Mouse (Mus musculus): Measurements from ENCODE around the gene Rab40b. TPM values are rescaled to one million over a fixed set of nuclear protein-coding genes. Genes with fewer than 3 reads are reported as not detected.

The Rab40b gene
- total and polyA plus RNA-seq, 3 experiments: 0.91 to 2.0 (median 1.5) TPM

- no peak for DNase-seq
- Histone ChIP-seq H3K4me3 (no peak overlapping the region), H3K27ac (no peak overlapping the region), H3K4me1 (ENCODE audit: control insufficient read depth, insufficient read depth, low read length) (peaks cover 4% of the 10 kb centered on the region), H3K9ac (ENCODE audit: low read depth, low read length) (no peak overlapping the region), H3K36me3 (ENCODE audit: control insufficient read depth, insufficient read depth, low read length) (peaks cover 11% of the 10 kb centered on the region), H3K27me3 (ENCODE audit: control insufficient read depth, insufficient read depth, low read length) (no peaks in the 10 kb centered on the region), H3K79me2 (replicated peaks; ENCODE audit: control insufficient read depth, insufficient read depth, low read length) (peaks cover 9% of the 10 kb centered on the region)
- TF ChIP-seq EP300 (IDR thresholded peaks at IDR 0.05; ENCODE audit: insufficient read depth, low read depth, low read length): no peak
- no peak for TF ChIP-seq CTCF (IDR thresholded peaks at IDR 0.05)
- no peak for TF ChIP-seq POLR2A (IDR thresholded peaks at IDR 0.05; ENCODE audit: insufficient read depth, low read depth, low read length)
- 54% methylated on average over 1 of the region's 1 CpGs for WGBS
- intact Hi-C loops (cut with DNase I): no loop called here
Measured at GRCm38 (mm10) chr11:121340287-121340686, 47.8 kb downstream of the Rab40b start.

GRCm38 (mm10) chr11:121339647-121340046, 48.4 kb downstream of the Rab40b start:
- no peak overlapping the region for H3K9ac ChIP-seq (ENCODE audit: low read depth, low read length)
- H3K4me1 ChIP-seq (ENCODE audit: control insufficient read depth, insufficient read depth, low read length): peaks cover 4% of the 10 kb centered on the region
- no peak overlapping the region for H3K4me3 ChIP-seq
- WGBS: 74% methylated on average over 1 of the region's 1 CpGs
- H3K79me2 ChIP-seq (replicated peaks; ENCODE audit: control insufficient read depth, insufficient read depth, low read length): peaks cover 9% of the 10 kb centered on the region
- intact Hi-C loops (cut with DNase I): no loop called here
- H3K27ac ChIP-seq: no peak overlapping the region
- TF ChIP-seq CTCF (IDR thresholded peaks at IDR 0.05) (no peak), EP300 (IDR thresholded peaks at IDR 0.05; ENCODE audit: insufficient read depth, low read depth, low read length) (no peak), POLR2A (IDR thresholded peaks at IDR 0.05; ENCODE audit: insufficient read depth, low read depth, low read length) (no peak)
- no peak for DNase-seq
- peaks cover 11% of the 10 kb centered on the region for H3K36me3 ChIP-seq (ENCODE audit: control insufficient read depth, insufficient read depth, low read length)
- no peaks in the 10 kb centered on the region for H3K27me3 ChIP-seq (ENCODE audit: control insufficient read depth, insufficient read depth, low read length)

- no peak overlapping the region for H3K4me3 ChIP-seq
- H3K79me2 ChIP-seq (replicated peaks; ENCODE audit: control insufficient read depth, insufficient read depth, low read length): peaks cover under 1% of the 10 kb centered on the region
- no peaks in the 10 kb centered on the region for H3K4me1 ChIP-seq (ENCODE audit: control insufficient read depth, insufficient read depth, low read length)
- 52% methylated on average over 3 of the region's 3 CpGs for WGBS
- TF ChIP-seq CTCF (IDR thresholded peaks at IDR 0.05) (no peak), POLR2A (IDR thresholded peaks at IDR 0.05; ENCODE audit: insufficient read depth, low read depth, low read length) (no peak), EP300 (IDR thresholded peaks at IDR 0.05; ENCODE audit: insufficient read depth, low read depth, low read length) (no peak)
- H3K27me3 ChIP-seq (ENCODE audit: control insufficient read depth, insufficient read depth, low read length): no peaks in the 10 kb centered on the region
- H3K36me3 ChIP-seq (ENCODE audit: control insufficient read depth, insufficient read depth, low read length): peaks cover 4% of the 10 kb centered on the region; the same call in 1 of the 2 replicates
- H3K9ac ChIP-seq (ENCODE audit: low read depth, low read length): no peak overlapping the region
- no peak for DNase-seq
- intact Hi-C loops (cut with DNase I): no loop called here
- H3K27ac ChIP-seq: no peak overlapping the region
Measured at GRCm38 (mm10) chr11:121331641-121332040, 56.4 kb downstream of the Rab40b start.

- no peak for TF ChIP-seq EP300 (IDR thresholded peaks at IDR 0.05; ENCODE audit: insufficient read depth, low read depth, low read length)
- no peak for TF ChIP-seq POLR2A (IDR thresholded peaks at IDR 0.05; ENCODE audit: insufficient read depth, low read depth, low read length)
- no peak for TF ChIP-seq CTCF (IDR thresholded peaks at IDR 0.05)
- Histone ChIP-seq H3K27me3 (ENCODE audit: control insufficient read depth, insufficient read depth, low read length) (no peaks in the 10 kb centered on the region), H3K36me3 (ENCODE audit: control insufficient read depth, insufficient read depth, low read length) (peaks cover 4% of the 10 kb centered on the region; the same call in 1 of the 2 replicates), H3K9ac (ENCODE audit: low read depth, low read length) (no peak overlapping the region), H3K27ac (no peak overlapping the region), H3K4me1 (ENCODE audit: control insufficient read depth, insufficient read depth, low read length) (no peaks in the 10 kb centered on the region), H3K4me3 (no peak overlapping the region), H3K79me2 (replicated peaks; ENCODE audit: control insufficient read depth, insufficient read depth, low read length) (no peaks in the 10 kb centered on the region)
- intact Hi-C loops (cut with DNase I): no loop called here
- DNase-seq: no peak
Measured at GRCm38 (mm10) chr11:121328619-121329018, 59.4 kb downstream of the Rab40b start.

- no peaks in the 10 kb centered on the region for H3K4me1 ChIP-seq (ENCODE audit: control insufficient read depth, insufficient read depth, low read length)
- H3K9ac ChIP-seq (ENCODE audit: low read depth, low read length): no peak overlapping the region
- no peak for TF ChIP-seq EP300 (IDR thresholded peaks at IDR 0.05; ENCODE audit: insufficient read depth, low read depth, low read length)
- TF ChIP-seq CTCF (IDR thresholded peaks at IDR 0.05): no peak
- no peak for TF ChIP-seq POLR2A (IDR thresholded peaks at IDR 0.05; ENCODE audit: insufficient read depth, low read depth, low read length)
- WGBS: 95% methylated on average over 9 of the region's 9 CpGs
- H3K4me3 ChIP-seq: no peak overlapping the region
- intact Hi-C loops (cut with DNase I): no loop called here
- DNase-seq: no peak
- H3K27ac ChIP-seq: no peak overlapping the region
- no peaks in the 10 kb centered on the region for H3K27me3 ChIP-seq (ENCODE audit: control insufficient read depth, insufficient read depth, low read length)
- H3K79me2 ChIP-seq (replicated peaks; ENCODE audit: control insufficient read depth, insufficient read depth, low read length): no peaks in the 10 kb centered on the region
- H3K36me3 ChIP-seq (ENCODE audit: control insufficient read depth, insufficient read depth, low read length): peaks cover 4% of the 10 kb centered on the region; the same call in 1 of the 2 replicates
Measured at GRCm38 (mm10) chr11:121328206-121328605, 59.8 kb downstream of the Rab40b start.

- H3K79me2 ChIP-seq (replicated peaks; ENCODE audit: control insufficient read depth, insufficient read depth, low read length): no peaks in the 10 kb centered on the region
- DNase-seq: no peak
- H3K36me3 ChIP-seq (ENCODE audit: control insufficient read depth, insufficient read depth, low read length): no peaks in the 10 kb centered on the region
- intact Hi-C loops (cut with DNase I): no loop called here
- WGBS: 94% methylated on average over 5 of the region's 5 CpGs
- H3K9ac ChIP-seq (ENCODE audit: low read depth, low read length): no peak overlapping the region
- no peaks in the 10 kb centered on the region for H3K27me3 ChIP-seq (ENCODE audit: control insufficient read depth, insufficient read depth, low read length)
- no peaks in the 10 kb centered on the region for H3K4me1 ChIP-seq (ENCODE audit: control insufficient read depth, insufficient read depth, low read length)
- H3K27ac ChIP-seq: no peak overlapping the region
- TF ChIP-seq POLR2A (IDR thresholded peaks at IDR 0.05; ENCODE audit: insufficient read depth, low read depth, low read length) (no peak), EP300 (IDR thresholded peaks at IDR 0.05; ENCODE audit: insufficient read depth, low read depth, low read length) (no peak), CTCF (IDR thresholded peaks at IDR 0.05) (no peak)
- H3K4me3 ChIP-seq: no peak overlapping the region
Measured at GRCm38 (mm10) chr11:121326681-121327080, 61.4 kb downstream of the Rab40b start.
